Mouse (Mus musculus) MEL (cell line): ENCODE results near the gene Lamb1. TPM values are rescaled to one million over a fixed set of nuclear protein-coding genes. Genes with fewer than 3 reads are reported as not detected.

Experiments
- DNase-seq: peaks from one replicate; pipeline ENCODE4 v3.0.0; 2011; ENCODE audit warnings: low read depth, low spot score
- H3K27ac ChIP-seq: 2 replicates; pipeline ENCODE4 v1.5.1; 2012; ENCODE audit warnings: low read depth, mild to moderate bottlenecking, control low read depth, low read length, moderate library complexity; ENCODE audit not compliant: control insufficient read depth
- H3K27me3 ChIP-seq, 2 experiments: fragments of 150-350 bp in 1 of 2; sonication (generic) in 1 of 2; 2 replicates each; pipeline ENCODE4 v1.6.1; 2012; ENCODE audit warnings: low read length in 2 of 2, mild to moderate bottlenecking in 2 of 2, improper control_type of control experiment in 1 of 2, moderate library complexity in 1 of 2; ENCODE audit not compliant: insufficient read depth in 2 of 2, control insufficient read depth in 1 of 2
- H3K36me3 ChIP-seq, 2 experiments: 2 replicates each; pipeline ENCODE4 v1.6.1; 2012 to 2014; ENCODE audit warnings: low read length in 2 of 2, improper control_type of control experiment in 1 of 2, inconsistent platforms in 1 of 2, mild to moderate bottlenecking in 1 of 2; ENCODE audit not compliant: insufficient read depth in 2 of 2, control insufficient read depth in 1 of 2
- H3K4me1 ChIP-seq, 2 experiments: fragments of 150-350 bp in 1 of 2; sonication (generic) in 1 of 2; 2 replicates each; pipeline ENCODE4 v1.6.1; 2012; ENCODE audit warnings: low read length in 2 of 2, improper control_type of control experiment in 1 of 2, mild to moderate bottlenecking in 1 of 2; ENCODE audit not compliant: insufficient read depth in 2 of 2, control insufficient read depth in 1 of 2
- H3K4me3 ChIP-seq, 2 experiments: fragments of 150-350 bp in 1 of 2; sonication (generic) in 1 of 2; 2 replicates each; pipeline ENCODE4 v1.5.1; 2012; ENCODE audit warnings: low read depth in 2 of 2, low read length in 2 of 2, mild to moderate bottlenecking in 2 of 2, moderate library complexity in 2 of 2, control low read depth in 1 of 2, improper control_type of control experiment in 1 of 2; ENCODE audit not compliant: control insufficient read depth in 1 of 2, insufficient read depth in 1 of 2
- H3K79me2 ChIP-seq: 2 replicates; pipeline ENCODE4 v1.6.1; 2012; ENCODE audit warnings: mild to moderate bottlenecking, low read length, moderate library complexity; ENCODE audit not compliant: control insufficient read depth, poor library complexity, insufficient read depth
- H3K9ac ChIP-seq: 2 replicates; pipeline ENCODE4 v1.6.1; 2012; ENCODE audit warnings: low read depth, mild to moderate bottlenecking, control low read depth, low read length, moderate library complexity; ENCODE audit not compliant: control insufficient read depth, poor library complexity, severe bottlenecking
- H3K9me3 ChIP-seq: fragments of 150-350 bp; sonication (generic); replicated peaks from 2 replicates; pipeline ENCODE4 v1.6.1; 2012; ENCODE audit warnings: mild to moderate bottlenecking, low read length, improper control_type of control experiment, moderate library complexity; ENCODE audit not compliant: insufficient read depth
- CHD2 ChIP-seq: IDR thresholded peaks from 2 replicates; pipeline ENCODE4 v1.6.1; 2011; ENCODE audit warnings: low read length, improper control_type of control experiment
- ELF1 ChIP-seq: IDR thresholded peaks from 2 replicates; pipeline ENCODE4 v1.6.1; 2014; ENCODE audit warnings: low read depth, mild to moderate bottlenecking, inconsistent platforms, low read length, improper control_type of control experiment, moderate library complexity
- EP300 ChIP-seq, 2 experiments: IDR thresholded peaks; 2 replicates each; pipeline ENCODE4 v1.6.1; 2011; ENCODE audit warnings: improper control_type of control experiment in 2 of 2, low read length in 2 of 2, low read depth in 1 of 2, mild to moderate bottlenecking in 1 of 2
- GATA1 ChIP-seq: IDR thresholded peaks from 2 replicates; pipeline ENCODE4 v1.6.1; 2011; ENCODE audit warnings: low read depth, low read length, improper control_type of control experiment
- HCFC1 ChIP-seq: IDR thresholded peaks from 2 replicates; pipeline ENCODE4 v1.6.1; 2012; ENCODE audit warnings: low read depth, mild to moderate bottlenecking, inconsistent platforms, low read length, improper control_type of control experiment, moderate library complexity
- KAT2A ChIP-seq: conservative IDR thresholded peaks from 2 replicates; pipeline ENCODE4 v1.6.1; 2012; ENCODE audit warnings: low read depth, low read length, improper control_type of control experiment, inconsistent platforms
- MEF2A ChIP-seq: IDR thresholded peaks from 2 replicates; pipeline ENCODE4 v1.6.1; 2014; ENCODE audit warnings: low read depth, mild to moderate bottlenecking, inconsistent platforms, low read length, improper control_type of control experiment; ENCODE audit not compliant: poor library complexity, insufficient replicate concordance, severe bottlenecking; ENCODE audit errors: extremely low read depth
- MXI1 ChIP-seq: IDR thresholded peaks from 2 replicates; pipeline ENCODE4 v1.6.1; 2011; ENCODE audit warnings: mild to moderate bottlenecking, low read depth, low read length, improper control_type of control experiment
- MYC ChIP-seq: IDR thresholded peaks from 2 replicates; pipeline ENCODE4 v1.6.1; 2011; ENCODE audit warnings: low read depth, mild to moderate bottlenecking, low read length, improper control_type of control experiment, moderate library complexity
- NELFE ChIP-seq: IDR thresholded peaks from 2 replicates; pipeline ENCODE4 v1.6.1; 2011; ENCODE audit warnings: low read depth, low read length, improper control_type of control experiment
- RAD21 ChIP-seq: IDR thresholded peaks from 2 replicates; pipeline ENCODE4 v1.6.1; 2011; ENCODE audit warnings: mild to moderate bottlenecking, low read depth, low read length, improper control_type of control experiment
- RCOR1 ChIP-seq: IDR thresholded peaks from 2 replicates; pipeline ENCODE4 v1.6.1; 2012; ENCODE audit warnings: low read depth, mild to moderate bottlenecking, inconsistent platforms, low read length, improper control_type of control experiment
- SMC3 ChIP-seq: IDR thresholded peaks from 2 replicates; pipeline ENCODE4 v1.6.1; 2011; ENCODE audit warnings: low read depth, low read length, improper control_type of control experiment
- USF2 ChIP-seq, 2 experiments: IDR thresholded peaks; 2 replicates each; pipeline ENCODE4 v1.6.1; 2011 to 2012; ENCODE audit warnings: improper control_type of control experiment in 2 of 2, low read length in 2 of 2, borderline replicate concordance in 1 of 2, inconsistent platforms in 1 of 2, low read depth in 1 of 2, mild to moderate bottlenecking in 1 of 2; ENCODE audit not compliant: insufficient read depth in 1 of 2
- ZC3H11A ChIP-seq: IDR thresholded peaks from 2 replicates; pipeline ENCODE4 v1.6.1; 2012; ENCODE audit warnings: low read depth, mild to moderate bottlenecking, inconsistent platforms, low read length, improper control_type of control experiment
- ZKSCAN1 ChIP-seq: IDR thresholded peaks from 2 replicates; pipeline ENCODE4 v1.6.1; 2012; ENCODE audit warnings: low read depth, mild to moderate bottlenecking, inconsistent platforms, low read length, improper control_type of control experiment, moderate library complexity
- polyA plus RNA-seq, 2 experiments: library from polyadenylated mRNA; stranded (reverse) in 1 of 2; unstranded in 1 of 2; fragments of >175 nt in 1 of 2; fragments of >200 nt in 1 of 2; gene quantifications; 2 replicates each; pipeline versions ENCODE4 v1.2.1 to v1.2.4; 2012; ENCODE audit warnings: low replicate concordance in 2 of 2, low read depth in 1 of 2; ENCODE audit not compliant: insufficient read length in 2 of 2, insufficient read depth in 1 of 2, missing spikeins in 1 of 2
- total RNA-seq: library from RNA; depleted of rRNA; stranded (reverse); fragments of 300-350 nt; gene quantifications from 2 replicates; pipeline ENCODE4 v1.2.3, GENCODE M21; 2012

Lamb1 gene
- total and polyA plus RNA-seq, 3 experiments, result 0.03 TPM; not detected in 2

DNA sequence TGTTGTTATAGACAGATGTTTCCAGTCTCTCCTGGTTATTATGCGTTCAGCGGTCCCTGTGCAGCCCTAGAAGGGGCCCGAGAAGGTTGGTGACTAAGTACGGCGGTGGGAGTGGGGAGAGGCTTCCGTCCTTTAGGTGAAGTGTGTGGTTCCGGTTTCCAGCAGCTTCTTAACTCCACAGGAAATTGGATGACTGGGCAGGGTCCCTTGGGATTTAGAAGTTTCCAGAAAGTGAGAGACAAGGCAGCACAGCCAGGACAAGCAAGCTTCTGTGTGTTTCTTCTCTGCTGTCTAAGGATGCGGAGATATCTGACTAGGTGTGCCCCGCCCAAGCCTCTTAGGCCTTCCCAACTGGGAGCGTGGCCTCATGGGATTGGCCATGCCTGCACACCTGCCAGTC is 10.4 kb downstream of the Lamb1 start:
- no peaks in the 10 kb centered on the region for H3K36me3 ChIP-seq
- no peak overlapping the region for H3K27ac ChIP-seq
- DNase-seq, result no peak
- H3K27me3 ChIP-seq, result no peaks in the 10 kb centered on the region; a peak in 2 of 4 replicates
- no peaks in the 10 kb centered on the region for H3K79me2 ChIP-seq
- H3K9me3 ChIP-seq, result no peaks in the 10 kb centered on the region
- no peak for TF ChIP-seq MYC
- no peak for TF ChIP-seq USF2 (IDR thresholded peaks at IDR 0.05; ENCODE audit: borderline replicate concordance in 1 of 2, insufficient read depth in 1 of 2, low read depth in 1 of 2, low read length in 2 of 2)
- no peak for TF ChIP-seq ZKSCAN1
- no peak for TF ChIP-seq RCOR1
- TF ChIP-seq SMC3, result no peak
- TF ChIP-seq NELFE, result no peak
- TF ChIP-seq RAD21, result no peak
- TF ChIP-seq HCFC1, result no peak
- TF ChIP-seq, all 39 proteins: peak for 0
- H3K9ac ChIP-seq, result no peak overlapping the region
- H3K4me3 ChIP-seq, result no peak overlapping the region
- H3K4me1 ChIP-seq, result no peaks in the 10 kb centered on the region

DNA sequence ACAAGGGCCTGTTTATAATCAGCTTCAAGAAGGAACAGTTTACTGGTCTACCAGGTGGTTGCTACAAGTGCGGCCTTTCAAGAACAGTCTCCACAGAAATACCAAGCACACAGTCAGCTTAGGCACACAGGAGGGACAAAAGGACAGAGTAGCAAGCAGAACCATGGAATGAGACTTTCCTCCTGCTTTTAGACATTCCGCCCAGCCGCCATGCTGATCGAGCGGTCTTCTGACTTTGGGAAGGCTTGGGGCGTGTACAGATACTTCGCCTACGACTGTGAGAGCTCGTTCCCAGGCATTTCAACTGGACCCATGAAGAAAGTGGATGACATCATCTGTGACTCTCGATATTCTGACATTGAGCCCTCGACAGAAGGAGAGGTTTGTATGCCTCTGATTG is 13.2 kb downstream of the Lamb1 start:
- no peaks in the 10 kb centered on the region for H3K79me2 ChIP-seq
- no peaks in the 10 kb centered on the region for H3K36me3 ChIP-seq

DNA sequence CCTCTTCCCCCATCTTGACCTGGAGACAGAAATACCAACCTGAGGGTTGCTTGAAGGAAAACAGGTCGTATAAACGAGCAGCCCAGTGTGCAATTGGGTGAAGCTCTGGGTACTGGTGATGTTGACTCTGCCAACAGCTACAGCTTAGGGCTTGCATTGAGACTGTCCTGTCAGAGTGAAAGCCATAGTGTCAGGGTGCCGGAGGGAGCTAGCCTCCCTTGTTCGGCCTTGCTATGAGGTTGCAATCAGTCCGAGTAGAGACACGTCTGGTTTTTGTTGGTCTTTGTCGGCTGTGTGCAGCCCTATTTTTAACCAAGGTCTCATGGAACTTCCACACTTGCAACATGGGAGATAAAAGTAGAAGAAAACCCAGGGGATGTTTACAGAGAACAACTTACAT is 15.3 kb downstream of the Lamb1 start:
- no peaks in the 10 kb centered on the region for H3K36me3 ChIP-seq
- peaks cover 0 to 2% of the 10 kb centered on the region in 2 experiments; a peak in 3 of 4 replicates for H3K27me3 ChIP-seq
- no peaks in the 10 kb centered on the region for H3K4me1 ChIP-seq
- no peak overlapping the region for H3K9ac ChIP-seq
- no peaks in the 10 kb centered on the region for H3K79me2 ChIP-seq
- no peak overlapping the region for H3K4me3 ChIP-seq
- TF ChIP-seq ZC3H11A, result no peak
- no peak for TF ChIP-seq ELF1
- TF ChIP-seq GATA1, result no peak
- no peak for TF ChIP-seq MYC
- DNase-seq, result no peak
- H3K27ac ChIP-seq, result no peak overlapping the region
- no peaks in the 10 kb centered on the region for H3K9me3 ChIP-seq

More for the DNA sequence above, 13.2 kb downstream of the Lamb1 start:
- H3K27me3 ChIP-seq, result peaks cover 0 to 2% of the 10 kb centered on the region in 2 experiments; a peak in 3 of 4 replicates
- no peak overlapping the region for H3K4me3 ChIP-seq
- no peak overlapping the region for H3K27ac ChIP-seq
- no peaks in the 10 kb centered on the region for H3K4me1 ChIP-seq
- no peak for DNase-seq
- TF ChIP-seq CHD2, result no peak
- TF ChIP-seq EP300 (IDR thresholded peaks at IDR 0.05; ENCODE audit: low read depth in 1 of 2, low read length in 2 of 2), result no peak
- TF ChIP-seq MXI1, result no peak
- TF ChIP-seq KAT2A, result no peak
- no peak for TF ChIP-seq MEF2A
- no peak for TF ChIP-seq USF2 (IDR thresholded peaks at IDR 0.05; ENCODE audit: borderline replicate concordance in 1 of 2, insufficient read depth in 1 of 2, low read depth in 1 of 2, low read length in 2 of 2)
- TF ChIP-seq, all 39 proteins: peak for 0
- Histone ChIP-seq H3K9me3 (no peaks in the 10 kb centered on the region), H3K9ac (no peak overlapping the region)
